Mouse (Mus musculus) forebrain, embryonic 13.5 days (tissue): Measurements from ENCODE around the gene Ptgr1. TPM values are rescaled to one million over a fixed set of nuclear protein-coding genes. Genes with fewer than 3 reads are reported as not detected.

Experiments
- ATAC-seq: fragments of 200-750 bp; cut with Nextera tagmentation; 2 replicates; pipeline ENCODE4 v1.8.0; 2017
- H3K27ac ChIP-seq: fragments of 300-500 bp; sonication (generic); 2 replicates; pipeline ENCODE4 v1.5.1; 2015; ENCODE audit warnings: inconsistent platforms, mild to moderate bottlenecking, moderate library complexity
- H3K27me3 ChIP-seq: fragments of 300-500 bp; sonication (generic); 2 replicates; pipeline ENCODE4 v1.6.1; 2015; ENCODE audit warnings: mild to moderate bottlenecking, inconsistent platforms
- H3K36me3 ChIP-seq: fragments of 300-500 bp; sonication (generic); 2 replicates; pipeline ENCODE4 v1.6.1; 2015; ENCODE audit warnings: mild to moderate bottlenecking, inconsistent platforms; ENCODE audit not compliant: poor library complexity, severe bottlenecking
- H3K4me1 ChIP-seq: fragments of 300-500 bp; sonication (generic); 2 replicates; pipeline ENCODE4 v1.6.1; 2015; ENCODE audit warnings: inconsistent platforms
- H3K4me2 ChIP-seq: fragments of 300-500 bp; sonication (generic); 2 replicates; pipeline ENCODE4 v1.6.1; 2015; ENCODE audit warnings: inconsistent platforms, mild to moderate bottlenecking, moderate library complexity
- H3K4me3 ChIP-seq: fragments of 300-500 bp; sonication (generic); 2 replicates; pipeline ENCODE4 v1.5.1; 2015; ENCODE audit warnings: mild to moderate bottlenecking, inconsistent platforms
- H3K9ac ChIP-seq: fragments of 300-500 bp; sonication (generic); 2 replicates; pipeline ENCODE4 v1.6.1; 2015; ENCODE audit warnings: mild to moderate bottlenecking, inconsistent platforms
- H3K9me3 ChIP-seq: fragments of 300-500 bp; sonication (generic); replicated peaks from 2 replicates; pipeline ENCODE4 v1.6.1; 2016; ENCODE audit warnings: inconsistent platforms
- WGBS: fragments of 180-500 bp; shearing (Covaris S2); methylation state at CpG from one replicate; pipeline ENCODE4 v1.1.7; 2015; 5-methylcytosine and 5-hydroxymethylcytosine counted together
- polyA plus RNA-seq: library from polyadenylated mRNA; unstranded; fragments of >200 nt; fragmentation: Nextera tagmentation; extraction: Ambion mirVana; gene quantifications from 2 replicates; pipeline ENCODE4 v1.2.1, GENCODE M21; 2015

The Ptgr1 gene
- polyA plus RNA-seq, 1 experiment from 2014 or later = 6.3 TPM

GRCm38 (mm10) chr4:58943420-58944205 is 43.3 kb downstream of the Ptgr1 start, which contains the start of gene Zkscan16:
TSS of gene Zkscan16 (plus strand) at chr4:58943628.
- H3K27ac ChIP-seq = no peak within 1 kb of the TSS

GRCm38 (mm10) chr4:58942942-58943341 is 44.0 kb downstream of the Ptgr1 start:
- H3K36me3 ChIP-seq = no peaks in the 10 kb centered on the region
- ATAC-seq = no peak; the same call in 1 of the 2 replicates
- H3K27ac ChIP-seq = no peak overlapping the region
- H3K9me3 ChIP-seq = no peaks in the 10 kb centered on the region
- H3K27me3 ChIP-seq = 0 out of 2 replicates have a peak, but pooled peaks cover 4% of the 10 kb centered on the region
- peak overlapping the region; percentile 80 for H3K9ac ChIP-seq
- peak overlapping the region; percentile 82 for H3K4me2 ChIP-seq
- 80% methylated on average over 4 of the region's 4 CpGs for WGBS
- H3K4me1 ChIP-seq = peaks cover 13% of the 10 kb centered on the region
- peak overlapping the region; percentile 77 for H3K4me3 ChIP-seq

More at GRCm38 (mm10) chr4:58943420-58944205, 43.3 kb downstream of the Ptgr1 start, which contains the start of gene Zkscan16:
- H3K36me3 ChIP-seq = no peaks in the 10 kb centered on the region
- peak within 1 kb of the TSS; percentile 80 for H3K9ac ChIP-seq
- WGBS = under 1% methylated on average over 50 of the region's 50 CpGs
- H3K27me3 ChIP-seq = 0 out of 2 replicates have a peak, but pooled peaks cover 4% of the 10 kb centered on the region
- no peaks in the 10 kb centered on the region for H3K9me3 ChIP-seq
- H3K4me1 ChIP-seq = peaks cover 13% of the 10 kb centered on the region
- H3K4me3 ChIP-seq = peak within 1 kb of the TSS; percentile 77
- H3K4me2 ChIP-seq = peak within 1 kb of the TSS; percentile 82
- peak; percentile 92 for ATAC-seq

GRCm38 (mm10) chr4:58941638-58942037 is 45.3 kb downstream of the Ptgr1 start:
- no peak overlapping the region for H3K9ac ChIP-seq
- no peaks in the 10 kb centered on the region for H3K9me3 ChIP-seq
- no peak overlapping the region for H3K4me3 ChIP-seq
- no peak for ATAC-seq
- 0 out of 2 replicates have a peak, but pooled peaks cover 4% of the 10 kb centered on the region for H3K27me3 ChIP-seq
- H3K27ac ChIP-seq = no peak overlapping the region
- no peaks in the 10 kb centered on the region for H3K36me3 ChIP-seq
- H3K4me2 ChIP-seq = no peak overlapping the region
- H3K4me1 ChIP-seq = peaks cover 13% of the 10 kb centered on the region

- no peaks in the 10 kb centered on the region for H3K27me3 ChIP-seq
- H3K27ac ChIP-seq = no peak overlapping the region
- H3K36me3 ChIP-seq = no peaks in the 10 kb centered on the region
- no peak for ATAC-seq
- H3K9me3 ChIP-seq = no peaks in the 10 kb centered on the region
- WGBS = 51% methylated on average over 3 of the region's 3 CpGs
- no peak overlapping the region for H3K4me2 ChIP-seq
- H3K4me1 ChIP-seq = no peaks in the 10 kb centered on the region
- no peak overlapping the region for H3K9ac ChIP-seq
- no peak overlapping the region for H3K4me3 ChIP-seq
Observed at GRCm38 (mm10) chr4:58935846-58936245, 51.1 kb downstream of the Ptgr1 start.

GRCm38 (mm10) chr4:58934746-58935476 is 52.0 kb downstream of the Ptgr1 start:
- Histone ChIP-seq H3K27me3 (no peaks in the 10 kb centered on the region), H3K27ac (no peak overlapping the region), H3K36me3 (no peaks in the 10 kb centered on the region), H3K4me3 (no peak overlapping the region), H3K9ac (no peak overlapping the region), H3K4me1 (no peaks in the 10 kb centered on the region), H3K4me2 (no peak overlapping the region), H3K9me3 (no peaks in the 10 kb centered on the region)
- WGBS = 47% methylated on average over 15 of the region's 15 CpGs
- ATAC-seq = peak; percentile 95

- peak; percentile 43; the same call in 1 of the 2 replicates for ATAC-seq
- Histone ChIP-seq H3K27ac (no peak overlapping the region), H3K4me1 (no peaks in the 10 kb centered on the region), H3K9ac (no peak overlapping the region), H3K9me3 (no peaks in the 10 kb centered on the region), H3K4me2 (no peak overlapping the region), H3K36me3 (no peaks in the 10 kb centered on the region), H3K4me3 (no peak overlapping the region), H3K27me3 (no peaks in the 10 kb centered on the region)
- 85% methylated on average over 4 of the region's 4 CpGs for WGBS
Observed at GRCm38 (mm10) chr4:58934308-58934707, 52.6 kb downstream of the Ptgr1 start.

- 94% methylated on average over 6 of the region's 6 CpGs for WGBS
- ATAC-seq = no peak
Observed at GRCm38 (mm10) chr4:58932541-58932940, 54.4 kb downstream of the Ptgr1 start.

GRCm38 (mm10) chr4:58927661-58928060 is 59.3 kb downstream of the Ptgr1 start:
- no peak overlapping the region for H3K27ac ChIP-seq
- H3K4me1 ChIP-seq = no peaks in the 10 kb centered on the region
- no peak for ATAC-seq
- no peaks in the 10 kb centered on the region for H3K36me3 ChIP-seq
- no peak overlapping the region for H3K4me2 ChIP-seq
- 70% methylated on average over 3 of the region's 3 CpGs for WGBS
- no peak overlapping the region for H3K4me3 ChIP-seq
- H3K9me3 ChIP-seq = peaks cover 12% of the 10 kb centered on the region
- H3K27me3 ChIP-seq = no peaks in the 10 kb centered on the region
- no peak overlapping the region for H3K9ac ChIP-seq

More at GRCm38 (mm10) chr4:58932541-58932940, 54.4 kb downstream of the Ptgr1 start:
- Histone ChIP-seq H3K9ac (no peak overlapping the region), H3K9me3 (no peaks in the 10 kb centered on the region), H3K4me1 (no peaks in the 10 kb centered on the region), H3K27me3 (no peaks in the 10 kb centered on the region), H3K4me3 (no peak overlapping the region), H3K27ac (no peak overlapping the region), H3K4me2 (no peak overlapping the region), H3K36me3 (no peaks in the 10 kb centered on the region)

GRCm38 (mm10) chr4:58926120-58926519 is 60.8 kb downstream of the Ptgr1 start:
- Histone ChIP-seq H3K4me3 (no peak overlapping the region), H3K4me2 (no peak overlapping the region), H3K27me3 (no peaks in the 10 kb centered on the region), H3K9ac (no peak overlapping the region), H3K36me3 (no peaks in the 10 kb centered on the region), H3K27ac (no peak overlapping the region), H3K4me1 (no peaks in the 10 kb centered on the region), H3K9me3 (peaks cover 12% of the 10 kb centered on the region)
- ATAC-seq = no peak
- WGBS = 39% methylated on average over 2 of the region's 2 CpGs

- H3K4me3 ChIP-seq = no peak overlapping the region
- H3K36me3 ChIP-seq = no peaks in the 10 kb centered on the region
- no peak overlapping the region for H3K27ac ChIP-seq
- ATAC-seq = no peak
- 47% methylated on average over 5 of the region's 5 CpGs for WGBS
- H3K4me1 ChIP-seq = no peaks in the 10 kb centered on the region
- H3K27me3 ChIP-seq = no peaks in the 10 kb centered on the region
- no peak overlapping the region for H3K9ac ChIP-seq
- no peak overlapping the region for H3K4me2 ChIP-seq
- H3K9me3 ChIP-seq = peaks cover 12% of the 10 kb centered on the region
Observed at GRCm38 (mm10) chr4:58925664-58926063, 61.3 kb downstream of the Ptgr1 start.

- Histone ChIP-seq H3K9ac (no peak overlapping the region), H3K4me1 (no peaks in the 10 kb centered on the region), H3K27me3 (no peaks in the 10 kb centered on the region), H3K9me3 (peaks cover 12% of the 10 kb centered on the region), H3K4me3 (no peak overlapping the region), H3K4me2 (no peak overlapping the region), H3K27ac (no peak overlapping the region), H3K36me3 (no peaks in the 10 kb centered on the region)
- WGBS = 83% methylated on average over 2 of the region's 2 CpGs
- ATAC-seq = no peak
Observed at GRCm38 (mm10) chr4:58923933-58924332, 63.0 kb downstream of the Ptgr1 start.
